Mouse (Mus musculus) heart, embryonic 13.5 days (tissue): ENCODE measurements around the gene Gm9733. TPM values are rescaled to one million over a fixed set of nuclear protein-coding genes. Genes with fewer than 3 reads are reported as not detected.

Source experiments
- ATAC-seq: fragments of 200-750 bp; cut with Nextera tagmentation; 2 replicates; pipeline ENCODE4 v1.8.0; 2017; ENCODE audit warnings: moderate TSS enrichment; ENCODE audit not compliant: insufficient number of reproducible peaks, low FRiP score, low TSS enrichment; ENCODE audit errors: extremely low read depth
- H3K27ac ChIP-seq: fragments of 300-500 bp; sonication (generic); replicated peaks from 2 replicates; pipeline ENCODE4 v1.5.1; 2015; ENCODE audit warnings: moderate library complexity, mild to moderate bottlenecking, inconsistent platforms
- H3K27me3 ChIP-seq: fragments of 300-500 bp; sonication (generic); replicated peaks from 2 replicates; pipeline ENCODE4 v1.6.1; 2015; ENCODE audit warnings: mild to moderate bottlenecking, inconsistent platforms
- H3K36me3 ChIP-seq: fragments of 300-500 bp; sonication (generic); 2 replicates; pipeline ENCODE4 v1.6.1; 2015; ENCODE audit warnings: mild to moderate bottlenecking, inconsistent platforms
- H3K4me1 ChIP-seq: fragments of 300-500 bp; sonication (generic); 2 replicates; pipeline ENCODE4 v1.6.1; 2015; ENCODE audit warnings: inconsistent platforms
- H3K4me2 ChIP-seq: fragments of 300-500 bp; sonication (generic); 2 replicates; pipeline ENCODE4 v1.6.1; 2015; ENCODE audit warnings: inconsistent platforms, mild to moderate bottlenecking, moderate library complexity
- H3K4me3 ChIP-seq: fragments of 300-500 bp; sonication (generic); 2 replicates; pipeline ENCODE4 v1.5.1; 2015; ENCODE audit warnings: moderate library complexity, mild to moderate bottlenecking, inconsistent platforms
- H3K9ac ChIP-seq: fragments of 300-500 bp; sonication (generic); 2 replicates; pipeline ENCODE4 v1.6.1; 2015; ENCODE audit warnings: inconsistent platforms, mild to moderate bottlenecking, moderate library complexity
- H3K9me3 ChIP-seq: fragments of 300-500 bp; sonication (generic); 2 replicates; pipeline ENCODE4 v1.6.1; 2016; ENCODE audit warnings: inconsistent platforms
- WGBS: fragments of 180-500 bp; shearing (Covaris S2); methylation state at CpG from one replicate; pipeline ENCODE4 v1.1.7; 2015; ENCODE audit warnings: mixed read lengths; 5-methylcytosine and 5-hydroxymethylcytosine counted together
- polyA plus RNA-seq: library from polyadenylated mRNA; unstranded; fragments of >200 nt; fragmentation: Nextera tagmentation; extraction: Ambion mirVana; gene quantifications from 2 replicates; pipeline ENCODE4 v1.2.1, GENCODE M21; 2015

Gene Gm9733
- polyA plus RNA-seq, 1 experiment from 2014 or later, result not detected

- 68% methylated on average over 6 of the region's 6 CpGs for WGBS
- Histone ChIP-seq H3K27me3 (no peaks in the 10 kb centered on the region), H3K4me1 (no peaks in the 10 kb centered on the region), H3K27ac (no peak overlapping the region), H3K4me2 (no peak overlapping the region), H3K4me3 (no peak overlapping the region), H3K9me3 (no peaks in the 10 kb centered on the region), H3K36me3 (no peaks in the 10 kb centered on the region), H3K9ac (no peak overlapping the region)
- no peak for ATAC-seq
Observed at GRCm38 (mm10) chr3:15255726-15256125, 76.4 kb downstream of the Gm9733 start.

Other genes starting within 250 kb of the Gm9733 start
- not detected in 2 replicates for gene Sirpb1a, start 94.2 kb upstream of the Gm9733 start, polyA plus RNA-seq
- gene Sirpb1b, start 242.8 kb upstream of the Gm9733 start, polyA plus RNA-seq, result not detected in 2 replicates